Mouse (Mus musculus) CH12.LX (cell line): ENCODE data around the gene Mecp2. TPM values are rescaled to one million over a fixed set of nuclear protein-coding genes. Genes with fewer than 3 reads are reported as not detected.

ENCODE experiments used
- DNase-seq: peaks from one replicate; pipeline ENCODE4 v3.0.0-alpha.2; 2013; ENCODE audit errors: extremely low read depth
- H3K27ac ChIP-seq: 2 replicates; pipeline ENCODE4 v1.5.1; 2012; ENCODE audit warnings: low read depth, mild to moderate bottlenecking, control low read depth, moderate library complexity; ENCODE audit not compliant: insufficient read depth
- H3K27me3 ChIP-seq: replicated peaks from 2 replicates; pipeline ENCODE3; 2012; ENCODE audit warnings: inconsistent platforms
- H3K36me3 ChIP-seq, 2 experiments: replicated peaks in 1 of 2; 2 replicates each; pipeline versions ENCODE3 to v1.6.1; 2012; ENCODE audit warnings: inconsistent platforms in 1 of 2, low read length in 1 of 2, mild to moderate bottlenecking in 1 of 2, mixed read lengths in 1 of 2, moderate library complexity in 1 of 2; ENCODE audit not compliant: control insufficient read depth in 1 of 2, insufficient read depth in 1 of 2
- H3K4me1 ChIP-seq, 2 experiments: 2 replicates each; pipeline ENCODE4 v1.6.1; 2012; ENCODE audit warnings: inconsistent platforms in 1 of 2, moderate library complexity in 1 of 2; ENCODE audit not compliant: insufficient read depth in 2 of 2, control insufficient read depth in 1 of 2
- H3K4me2 ChIP-seq: 2 replicates; pipeline ENCODE4 v1.6.1; 2012; ENCODE audit warnings: low read depth, mild to moderate bottlenecking, control low read depth; ENCODE audit not compliant: poor library complexity, insufficient read depth, severe bottlenecking
- H3K4me3 ChIP-seq, 3 experiments: fragments of 150-350 bp in 1 of 3; sonication (generic) in 1 of 3; replicated peaks in 1 of 3; 2 replicates each; pipeline versions ENCODE3 to v1.5.1; 2011 to 2012; ENCODE audit warnings: low read depth in 2 of 3, low read length in 2 of 3, mild to moderate bottlenecking in 2 of 3, moderate library complexity in 2 of 3, control low read depth in 1 of 3, improper control_type of control experiment in 1 of 3, inconsistent platforms in 1 of 3, mixed read lengths in 1 of 3; ENCODE audit not compliant: poor library complexity in 1 of 3
- H3K79me2 ChIP-seq: replicated peaks from 2 replicates; pipeline ENCODE4 v1.6.1; 2012; ENCODE audit warnings: mild to moderate bottlenecking, moderate library complexity; ENCODE audit not compliant: control insufficient read depth, poor library complexity, insufficient read depth, severe bottlenecking; ENCODE audit errors: extremely low read depth
- H3K9ac ChIP-seq: 2 replicates; pipeline ENCODE4 v1.6.1; 2012; ENCODE audit warnings: low read depth, mild to moderate bottlenecking, control low read depth, moderate library complexity; ENCODE audit not compliant: insufficient read depth
- H3K9me3 ChIP-seq: replicated peaks from 2 replicates; pipeline ENCODE3; 2012; ENCODE audit warnings: low read length, inconsistent platforms, mixed read lengths
- E2F4 ChIP-seq: IDR thresholded peaks from 2 replicates; pipeline ENCODE4 v1.6.1; 2011; ENCODE audit warnings: low read depth, low read length, improper control_type of control experiment; ENCODE audit not compliant: insufficient replicate concordance
- EP300 ChIP-seq: IDR thresholded peaks from 2 replicates; pipeline ENCODE4 v1.6.1; 2011; ENCODE audit warnings: low read length, improper control_type of control experiment
- ETS1 ChIP-seq: conservative IDR thresholded peaks from 2 replicates; pipeline ENCODE4 v1.6.1; 2012; ENCODE audit warnings: low read depth, mild to moderate bottlenecking, inconsistent platforms, low read length, improper control_type of control experiment, moderate library complexity
- HCFC1 ChIP-seq: IDR thresholded peaks from 2 replicates; pipeline ENCODE4 v1.6.1; 2012; ENCODE audit warnings: low read depth, mild to moderate bottlenecking, inconsistent platforms, low read length, improper control_type of control experiment
- IRF4 ChIP-seq: IDR thresholded peaks from 2 replicates; pipeline ENCODE4 v1.6.1; 2014; ENCODE audit warnings: low read depth, mild to moderate bottlenecking, inconsistent platforms, low read length, improper control_type of control experiment
- JUN ChIP-seq: IDR thresholded peaks from 2 replicates; pipeline ENCODE4 v1.6.1; 2011; ENCODE audit warnings: low read depth, mild to moderate bottlenecking, low read length, improper control_type of control experiment, moderate library complexity; ENCODE audit not compliant: insufficient read depth
- KAT2A ChIP-seq: IDR thresholded peaks from 2 replicates; pipeline ENCODE4 v1.6.1; 2012; ENCODE audit warnings: low read length, improper control_type of control experiment, inconsistent platforms; ENCODE audit not compliant: insufficient replicate concordance
- MAX ChIP-seq: IDR thresholded peaks from 2 replicates; pipeline ENCODE4 v1.6.1; 2011; ENCODE audit warnings: low read length, improper control_type of control experiment
- MAZ ChIP-seq: IDR thresholded peaks from 2 replicates; pipeline ENCODE4 v1.6.1; 2012; ENCODE audit warnings: low read depth, mild to moderate bottlenecking, inconsistent platforms, low read length, improper control_type of control experiment, moderate library complexity
- MXI1 ChIP-seq: IDR thresholded peaks from 2 replicates; pipeline ENCODE4 v1.6.1; 2011; ENCODE audit warnings: mild to moderate bottlenecking, low read depth, low read length, improper control_type of control experiment
- NRF1 ChIP-seq: IDR thresholded peaks from 2 replicates; pipeline ENCODE4 v1.6.1; 2014; ENCODE audit warnings: low read depth, mild to moderate bottlenecking, inconsistent platforms, low read length, improper control_type of control experiment, moderate library complexity
- PAX5 ChIP-seq: IDR thresholded peaks from 2 replicates; pipeline ENCODE4 v1.6.1; 2012; ENCODE audit warnings: low read length, inconsistent platforms, mixed read lengths
- POLR2AphosphoS2 ChIP-seq: IDR thresholded peaks from 2 replicates; pipeline ENCODE4 v1.6.1; 2011; ENCODE audit warnings: low read depth, low read length, improper control_type of control experiment
- SIN3A ChIP-seq: IDR thresholded peaks from 2 replicates; pipeline ENCODE4 v1.6.1; 2012; ENCODE audit warnings: low read length, improper control_type of control experiment, inconsistent platforms
- TCF12 ChIP-seq: IDR thresholded peaks from 2 replicates; pipeline ENCODE4 v1.6.1; 2014; ENCODE audit warnings: low read depth, mild to moderate bottlenecking, inconsistent platforms, low read length, improper control_type of control experiment
- ZC3H11A ChIP-seq: IDR thresholded peaks from 2 replicates; pipeline ENCODE4 v1.6.1; 2012; ENCODE audit warnings: low read depth, mild to moderate bottlenecking, inconsistent platforms, low read length, improper control_type of control experiment
- ZKSCAN1 ChIP-seq: IDR thresholded peaks from 2 replicates; pipeline ENCODE4 v1.6.1; 2012; ENCODE audit warnings: low read depth, inconsistent platforms, low read length, improper control_type of control experiment, borderline replicate concordance
- dilution Hi-C: fragments of 300-500 bp; cut with MboI; formaldehyde crosslinking; loops from 2 replicates; pipeline ENCODE4 v1.14.3; 2020; ENCODE audit warnings: low sequenced_read_pairs; ENCODE audit not compliant: extremely low pct_unique_long_range_greater_than_20kb, extremely low pct_ligation_motif_present
- in situ Hi-C: fragments of 300-500 bp; cut with MboI; formaldehyde crosslinking; loops from 3 replicates; pipeline ENCODE4 v1.14.3; 2019; ENCODE audit warnings: low sequenced_read_pairs, low pct_ligation_motif_present, low pct_unique_long_range_greater_than_20kb, mixed read lengths
- polyA plus RNA-seq: library from polyadenylated mRNA; unstranded; fragments of >175 nt; gene quantifications from 2 replicates; pipeline ENCODE4 v1.2.1, GENCODE M21; 2012; ENCODE audit warnings: low read depth; ENCODE audit not compliant: insufficient read length
- total RNA-seq, 2 experiments: library from RNA; depleted of rRNA; stranded (reverse); fragments of 300-350 nt in 1 of 2; fragments of >200 nt in 1 of 2; gene quantifications; 2 replicates each; pipeline ENCODE4 v1.2.3; 2012 to 2014

Mecp2 gene
- total and polyA plus RNA-seq, 3 experiments, result 9.9 to 12.0 (median 12.0) TPM

GRCm38 (mm10) chrX:74114036-74114435 is 21.1 kb downstream of the Mecp2 start:
- no peak overlapping the region for H3K9ac ChIP-seq
- no peak for DNase-seq
- TF ChIP-seq KAT2A (no peak), ZKSCAN1 (no peak), E2F4 (no peak), ETS1 (no peak), MXI1 (no peak), SIN3A (no peak), JUN (no peak), MAX (no peak), IRF4 (no peak), HCFC1 (no peak), ZC3H11A (no peak), NRF1 (no peak), POLR2AphosphoS2 (no peak)
- H3K9me3 ChIP-seq, result no peaks in the 10 kb centered on the region
- H3K27ac ChIP-seq, result no peak overlapping the region
- H3K27me3 ChIP-seq, result no peaks in the 10 kb centered on the region
- H3K36me3 ChIP-seq, result no peaks in the 10 kb centered on the region
- H3K4me3 ChIP-seq, result no peak overlapping the region
- H3K4me1 ChIP-seq, result no peaks in the 10 kb centered on the region
- H3K4me2 ChIP-seq, result no peak overlapping the region
- dilution Hi-C loops, result no loop called here
- H3K79me2 ChIP-seq, result no peaks in the 10 kb centered on the region
- in situ Hi-C loops, result loop anchor here (10.0 kb wide), 1 partner anchor 301 kb away; no protein-coding TSS in a partner anchor

- DNase-seq, result no peak
Measured at GRCm38 (mm10) chrX:74108747-74109146, 26.4 kb downstream of the Mecp2 start.

More at GRCm38 (mm10) chrX:74108747-74109146, 26.4 kb downstream of the Mecp2 start:
- H3K4me2 ChIP-seq, result no peak overlapping the region
- no peaks in the 10 kb centered on the region for H3K79me2 ChIP-seq
- H3K36me3 ChIP-seq, result no peaks in the 10 kb centered on the region
- H3K27me3 ChIP-seq, result no peaks in the 10 kb centered on the region
- no peak overlapping the region for H3K27ac ChIP-seq
- H3K9ac ChIP-seq, result no peak overlapping the region
- H3K9me3 ChIP-seq, result no peaks in the 10 kb centered on the region
- H3K4me1 ChIP-seq, result peaks cover 0 to 16% of the 10 kb centered on the region in 2 experiments; a peak in 2 of 4 replicates
- in situ Hi-C loops (no loop called here), dilution Hi-C loops (no loop called here)
- no peak overlapping the region for H3K4me3 ChIP-seq
- TF ChIP-seq EP300, result no peak
- no peak for TF ChIP-seq MAX
- no peak for TF ChIP-seq PAX5
- TF ChIP-seq MAZ, result no peak
- no peak for TF ChIP-seq E2F4
- TF ChIP-seq TCF12, result no peak
